Mouse (Mus musculus): ENCODE data around the gene Rpgrip1.

DNA sequence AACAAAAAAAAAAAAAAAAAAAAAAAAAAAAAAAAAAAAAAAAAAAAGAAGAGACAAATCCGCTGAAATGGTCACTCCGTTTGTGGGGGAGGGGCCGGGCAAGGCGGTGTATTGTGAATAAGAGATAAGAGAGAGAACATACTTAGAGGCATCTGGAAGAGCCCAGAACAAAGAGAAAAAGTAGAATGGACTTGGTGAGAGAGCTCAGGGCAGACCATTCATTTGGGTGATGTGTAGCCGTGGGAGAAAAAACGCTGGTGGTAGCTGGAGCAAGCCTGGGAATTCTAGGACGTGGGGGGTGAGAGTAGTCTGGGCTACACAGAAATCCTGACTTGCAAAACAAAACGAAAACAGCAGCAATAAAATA is 7.9 kb downstream of the Rpgrip1 start:
- TF ChIP-seq GATA1 (IDR thresholded peaks at IDR 0.05; ENCODE audit: borderline replicate concordance, low read length) (no peak), FLI1 (IDR thresholded peaks at IDR 0.05; ENCODE audit: low read length) (no peak)
